Mouse (Mus musculus) myocyte (in vitro differentiated cells): Measurements from ENCODE around the gene Gm21637. TPM values are rescaled to one million over a fixed set of nuclear protein-coding genes. Genes with fewer than 3 reads are reported as not detected.
"Not testable (repeated sequence)": the region's sequence is repeated elsewhere in the genome, so short reads cannot be mapped to it uniquely, and the experiment has no call there.

Experiments
- H3K27me3 ChIP-seq: one replicate; pipeline ENCODE4 v1.6.1; 2011; ENCODE audit not compliant: control insufficient read depth, insufficient read depth, insufficient read length
- H3K36me3 ChIP-seq: one replicate; pipeline ENCODE4 v1.6.1; 2011; ENCODE audit not compliant: control insufficient read depth, insufficient read depth
- H3K4me2 ChIP-seq: one replicate; pipeline ENCODE4 v1.6.1; 2011; ENCODE audit warnings: low read depth, control low read depth
- H3K4me3 ChIP-seq: one replicate; pipeline ENCODE4 v1.5.1; 2011; ENCODE audit warnings: mild to moderate bottlenecking, control low read depth, moderate library complexity
- H3K79me2 ChIP-seq: one replicate; pipeline ENCODE4 v1.6.1; 2011; ENCODE audit not compliant: control insufficient read depth, insufficient read depth
- H3ac ChIP-seq: one replicate; pipeline ENCODE4 v1.6.1; 2011; ENCODE audit not compliant: control insufficient read depth, insufficient read length
- polyA plus RNA-seq: library from polyadenylated mRNA; unstranded; fragments of >200 nt; fragmentation: generic; extraction: Trizol; gene quantifications from one replicate; pipeline ENCODE4 v1.2.1, GENCODE M21; 2012; ENCODE audit warnings: missing spikeins

The Gm21637 gene
- polyA plus RNA-seq, result not detected

DNA sequence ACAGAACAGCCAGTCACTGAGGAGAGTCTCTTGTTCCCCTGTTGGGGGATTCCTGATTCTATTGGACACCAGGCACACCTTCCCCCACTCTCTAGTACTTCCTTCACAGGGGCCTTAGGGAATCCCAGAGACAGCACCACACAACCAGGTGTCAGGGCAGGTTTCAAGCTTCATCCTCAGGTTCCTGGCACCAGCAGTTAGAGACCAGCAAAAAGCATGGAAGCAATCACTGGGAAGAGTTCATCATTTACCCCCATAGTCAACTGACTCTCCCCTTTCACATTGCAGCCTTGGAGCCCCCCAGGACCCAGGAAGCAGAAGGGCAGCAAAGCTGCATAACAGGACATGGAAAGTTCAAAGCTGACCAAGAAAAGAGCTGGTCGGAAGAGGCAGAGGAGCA is at the start of gene Gm21637:
TSS of gene Gm21637 (plus strand) at position 301 of the 400 bp plus-strand sequence.
- H3K4me2 ChIP-seq, H3K36me3 ChIP-seq, H3ac ChIP-seq, H3K27me3 ChIP-seq, H3K4me3 ChIP-seq, H3K79me2 ChIP-seq: not testable (repeated sequence)

Other genes starting within 250 kb of the Gm21637 start
- not detected for gene Btbd35f25, start 244.9 kb upstream of the Gm21637 start, polyA plus RNA-seq
- gene Btbd35f22, start 85.8 kb downstream of the Gm21637 start, polyA plus RNA-seq, result not detected